Mouse (Mus musculus) midbrain, postnatal 0 days (tissue): ENCODE results near the gene Gm13089. TPM values are rescaled to one million over a fixed set of nuclear protein-coding genes. Genes with fewer than 3 reads are reported as not detected.
"Not testable (repeated sequence)": the region's sequence is repeated elsewhere in the genome, so short reads cannot be mapped to it uniquely, and the experiment has no call there.

Experiments
- ATAC-seq: fragments of 200-750 bp; cut with Nextera tagmentation; 2 replicates; pipeline ENCODE4 v1.8.0; 2017; ENCODE audit warnings: moderate number of reproducible peaks, mild to moderate bottlenecking, moderate TSS enrichment, moderate library complexity; ENCODE audit not compliant: low FRiP score
- DNase-seq: peaks from one replicate; pipeline ENCODE4 v3.0.0-alpha.2; 2015; ENCODE audit warnings: low spot score
- H3K27ac ChIP-seq: fragments of 300-500 bp; sonication (generic); 2 replicates; pipeline ENCODE4 v1.5.1; 2014; ENCODE audit warnings: low read depth, mild to moderate bottlenecking, low read length, mixed read lengths
- H3K27me3 ChIP-seq: fragments of 300-500 bp; sonication (generic); 2 replicates; pipeline ENCODE4 v1.6.1; 2014; ENCODE audit warnings: low read length, control low read depth, mixed read lengths; ENCODE audit not compliant: insufficient read depth
- H3K36me3 ChIP-seq: fragments of 300-500 bp; sonication (generic); 2 replicates; pipeline ENCODE4 v1.6.1; 2014; ENCODE audit warnings: low read length, control low read depth, mixed read lengths; ENCODE audit not compliant: insufficient read depth
- H3K4me1 ChIP-seq: fragments of 300-500 bp; sonication (generic); 2 replicates; pipeline ENCODE4 v1.6.1; 2014; ENCODE audit warnings: mild to moderate bottlenecking, control low read depth, antibody characterized with exemption, low read length, mixed read lengths; ENCODE audit not compliant: insufficient read depth
- H3K4me2 ChIP-seq: fragments of 300-500 bp; sonication (generic); 2 replicates; pipeline ENCODE4 v1.6.1; 2014; ENCODE audit warnings: low read depth, mild to moderate bottlenecking, low read length, mixed read lengths; ENCODE audit not compliant: poor library complexity, severe bottlenecking
- H3K4me3 ChIP-seq: fragments of 300-500 bp; sonication (generic); 2 replicates; pipeline ENCODE4 v1.5.1; 2014; ENCODE audit warnings: low read depth, mild to moderate bottlenecking, low read length, moderate library complexity
- H3K9ac ChIP-seq: fragments of 300-500 bp; sonication (generic); replicated peaks from 2 replicates; pipeline ENCODE4 v1.6.1; 2014; ENCODE audit warnings: mild to moderate bottlenecking, low read length, moderate library complexity, mixed read lengths; ENCODE audit not compliant: poor library complexity, severe bottlenecking
- H3K9me3 ChIP-seq: fragments of 300-500 bp; sonication (generic); 2 replicates; pipeline ENCODE4 v1.6.1; 2016; ENCODE audit warnings: low read length, control low read depth
- CTCF ChIP-seq: IDR thresholded peaks from 2 replicates; pipeline ENCODE4 v1.5.1; 2016; ENCODE audit warnings: antibody characterized with exemption, mild to moderate bottlenecking
- WGBS: fragments of 180-500 bp; shearing (Covaris S2); extraction: QIAGEN DNeasy Blood & Tissue Kit; methylation state at CpG from one replicate; pipeline ENCODE4 v1.1.7; 2014; 5-methylcytosine and 5-hydroxymethylcytosine counted together
- polyA plus RNA-seq: library from polyadenylated mRNA; unstranded; fragments of >200 nt; fragmentation: Nextera tagmentation; extraction: Ambion mirVana; gene quantifications from 2 replicates; pipeline ENCODE4 v1.2.1, GENCODE M21; 2015
- total RNA-seq: library from RNA; depleted of rRNA; stranded (reverse); fragments of >200 nt; gene quantifications from 2 replicates; pipeline ENCODE4 v1.2.3, GENCODE M21; 2014; rRNA removed

The Gm13089 gene
- total RNA-seq (not detected in 2 replicates), polyA plus RNA-seq (not detected in 2 replicates)

DNA sequence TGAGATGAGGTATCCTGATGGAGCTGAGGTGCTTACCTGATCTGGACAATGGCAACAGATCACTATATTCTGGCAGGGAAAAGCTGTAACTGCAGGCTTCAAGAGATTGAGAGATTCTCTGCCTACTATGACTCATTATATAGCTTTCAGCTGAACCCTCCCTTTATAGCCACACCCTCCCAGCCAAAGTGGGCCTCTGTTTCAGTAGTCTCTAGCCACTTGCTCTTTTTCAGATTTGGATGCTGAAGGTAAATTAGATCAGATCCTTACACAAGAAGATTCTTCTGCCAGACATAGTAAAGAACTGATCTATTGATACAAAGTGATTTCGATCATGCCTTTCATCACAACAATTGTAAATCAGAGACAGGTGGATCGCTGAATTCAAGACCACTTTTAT lies at the start of gene Gm13089:
Gm13089 (minus strand) TSS at position 101 of the 400 bp plus-strand sequence.
- Histone ChIP-seq H3K4me3 (no peak within 1 kb of the TSS), H3K4me2 (no peak within 1 kb of the TSS), H3K36me3 (no peaks in the 10 kb centered on the region), H3K9ac (no peak within 1 kb of the TSS), H3K9me3 (peaks cover 17% of the 10 kb centered on the region; the same call in 1 of the 2 replicates), H3K27ac (no peak within 1 kb of the TSS), H3K4me1 (no peaks in the 10 kb centered on the region), H3K27me3 (no peaks in the 10 kb centered on the region)
- DNase-seq: no peak
- ATAC-seq: no peak
- 86% methylated on average over 2 of the region's 2 CpGs for WGBS
- TF ChIP-seq CTCF: no peak

DNA sequence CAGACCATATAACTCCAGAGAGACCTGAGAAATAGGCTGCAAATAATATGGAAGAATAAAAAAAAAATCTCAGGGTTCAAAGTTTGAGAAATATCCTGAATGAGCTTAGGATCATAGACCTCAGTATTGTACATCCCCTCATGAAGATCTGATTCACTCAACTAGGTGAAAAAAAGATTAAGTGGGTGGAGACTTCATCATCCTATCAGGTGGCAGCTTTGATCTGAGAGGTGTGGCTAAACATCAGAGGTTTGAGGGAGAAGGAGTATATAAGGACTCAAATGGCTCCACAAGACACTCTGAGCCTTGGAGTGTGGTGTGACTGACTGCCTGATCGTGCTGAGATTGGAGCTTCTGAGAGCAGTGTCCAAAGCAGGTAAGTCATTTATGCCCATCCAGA lies 16.6 kb upstream of the Gm13089 start, which contains the start of gene Gm13078:
Gm13078 (plus strand) TSS at position 301 of the 400 bp plus-strand sequence.
- no peak for DNase-seq
- Histone ChIP-seq H3K27me3 (no peaks in the 10 kb centered on the region), H3K4me3 (no peak within 1 kb of the TSS), H3K4me2 (no peak within 1 kb of the TSS), H3K4me1 (no peaks in the 10 kb centered on the region), H3K9ac (no peak within 1 kb of the TSS), H3K27ac (no peak within 1 kb of the TSS), H3K9me3 (peaks cover 12% of the 10 kb centered on the region), H3K36me3 (no peaks in the 10 kb centered on the region)
- no peak for TF ChIP-seq CTCF
- ATAC-seq: no peak
- WGBS: 95% methylated on average over 1 of the region's 1 CpGs

DNA sequence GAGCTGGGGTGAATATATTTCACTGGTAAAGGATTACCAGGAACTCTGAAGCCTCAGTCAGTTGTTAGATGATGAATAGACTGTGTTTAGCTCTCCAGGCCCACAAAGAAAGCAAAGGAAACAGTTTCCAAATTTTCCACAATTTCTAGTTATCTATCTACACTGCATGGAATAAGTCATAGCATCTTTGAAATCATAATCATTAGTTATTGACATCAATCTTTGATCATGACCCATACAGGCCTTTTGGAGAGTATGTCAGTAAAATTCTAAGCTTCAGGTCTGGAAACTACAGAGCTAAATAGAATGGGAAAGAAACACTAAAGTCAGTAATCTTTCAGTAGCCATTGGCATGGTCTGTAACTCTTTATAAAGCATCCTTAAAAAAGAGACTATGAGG lies 45.4 kb downstream of the Gm13089 start, which contains the start of gene Gm13088:
Gm13088 (minus strand) TSS at position 101 of the 400 bp plus-strand sequence.
- not testable (repeated sequence) for DNase-seq, H3K9ac ChIP-seq, ATAC-seq, H3K36me3 ChIP-seq, H3K4me1 ChIP-seq, H3K9me3 ChIP-seq, H3K4me3 ChIP-seq, H3K27ac ChIP-seq, H3K4me2 ChIP-seq, H3K27me3 ChIP-seq

Other genes starting within 250 kb of the Gm13089 start
- gene Gm13043, start 191.4 kb downstream of the Gm13089 start, total RNA-seq: not detected in 2 replicates
- not detected in 2 replicates for gene Gm13043, start 191.4 kb downstream of the Gm13089 start, polyA plus RNA-seq
- not detected in 2 replicates for gene Gm13040, start 166.8 kb downstream of the Gm13089 start, total RNA-seq
- gene Gm13040, start 166.8 kb downstream of the Gm13089 start, polyA plus RNA-seq: not detected in 2 replicates
- not detected in 2 replicates for gene BC080695, start 151.0 kb downstream of the Gm13089 start, total RNA-seq
- not detected in 2 replicates for gene BC080695, start 151.0 kb downstream of the Gm13089 start, polyA plus RNA-seq
- not detected in 2 replicates for gene Gm13057, start 151.0 kb downstream of the Gm13089 start, total RNA-seq
- not detected in 2 replicates for gene Gm13057, start 151.0 kb downstream of the Gm13089 start, polyA plus RNA-seq
- gene Gm13083, start 87.7 kb downstream of the Gm13089 start, total RNA-seq: not detected in 2 replicates
- not detected in 2 replicates for gene Gm13083, start 87.7 kb downstream of the Gm13089 start, polyA plus RNA-seq
- not detected in 2 replicates for gene Gm13088, start 45.5 kb downstream of the Gm13089 start, total RNA-seq
- not detected in 2 replicates for gene Gm13088, start 45.5 kb downstream of the Gm13089 start, polyA plus RNA-seq
- gene Gm13078, start 16.7 kb upstream of the Gm13089 start, total RNA-seq: not detected in 2 replicates
- not detected in 2 replicates for gene Gm13078, start 16.7 kb upstream of the Gm13089 start, polyA plus RNA-seq
- gene Gm13023, start 86.6 kb upstream of the Gm13089 start, total RNA-seq: not detected in 2 replicates
- not detected in 2 replicates for gene Gm13023, start 86.6 kb upstream of the Gm13089 start, polyA plus RNA-seq
- gene Gm13084, start 113.4 kb upstream of the Gm13089 start, total RNA-seq: not detected in 2 replicates
- not detected in 2 replicates for gene Gm13084, start 113.4 kb upstream of the Gm13089 start, polyA plus RNA-seq
- gene Gm13103, start 143.8 kb upstream of the Gm13089 start, total RNA-seq: not detected in 2 replicates
- gene Gm13103, start 143.8 kb upstream of the Gm13089 start, polyA plus RNA-seq: not detected in 2 replicates
- not detected in 2 replicates for gene Pramef6, start 197.7 kb upstream of the Gm13089 start, total RNA-seq
- not detected in 2 replicates for gene Pramef6, start 197.7 kb upstream of the Gm13089 start, polyA plus RNA-seq
- gene Pramef25, start 248.3 kb upstream of the Gm13089 start, total RNA-seq: not detected in 2 replicates
- gene Pramef25, start 248.3 kb upstream of the Gm13089 start, polyA plus RNA-seq: not detected in 2 replicates